Mouse (Mus musculus) embryonic stem cell, embryonic (primary cell): ENCODE measurements at regions not wholly inside any gene's neighbourhood (a gene's known extent, or its start where the extent isn't known, plus 50 kb on each side); places are given as distances from the start of the nearest gene placed in this dataset.

Source experiments
- CTCF ChIA-PET, 4 experiments: fragments of 300-600 bp in 2 of 4; fragments of 350-600 bp in 2 of 4; sonication (Branson Sonifier 250); formaldehyde crosslinking; loops; one replicate each; lab custom pipeline; 2022; ENCODE audit warnings: inconsistent platforms in 2 of 4; lab: Charles Lee
- POLR2A ChIA-PET, 4 experiments: fragments of 300-600 bp in 2 of 4; fragments of 350-600 bp in 2 of 4; sonication (Branson Sonifier 250); formaldehyde crosslinking; loops; one replicate each; lab custom pipeline; 2022; ENCODE audit warnings: antibody characterized with exemption in 4 of 4, inconsistent platforms in 1 of 4; lab: Charles Lee

GRCm38 (mm10) chr9:102449366-102449765, 56.2 kb upstream of the Ky start:
- ChIA-PET POLR2A (no interaction called here), CTCF (interaction anchor here in 2 of 4 experiments (0.6 to 1.6 kb wide), 3 partner anchors 13 to 1136 kb away, joined by 3 to 5 read pairs (median 3); no protein-coding TSS in a partner anchor)

- POLR2A ChIA-PET = no interaction called here
- CTCF ChIA-PET = no interaction called here
These were observed 59.5 kb upstream of the Ky start for GRCm38 (mm10) chr9:102446066-102446465.

- CTCF ChIA-PET = interaction anchor here in 1 of 4 experiments (1.1 kb wide), 1 partner anchor 103 kb away, joined by 3 read pairs; no protein-coding TSS in a partner anchor
These were observed 63.2 kb upstream of the Ky start for GRCm38 (mm10) chr9:102442198-102442842.

GRCm38 (mm10) chr9:102437641-102438040, 67.9 kb upstream of the Ky start:
- POLR2A ChIA-PET = interaction anchor here in 1 of 4 experiments (0.7 kb wide), 1 partner anchor 244 kb away, joined by 3 read pairs; no protein-coding TSS in a partner anchor
- CTCF ChIA-PET = interaction anchor here in 3 of 4 experiments (0.7 to 1.3 kb wide), 4 partner anchors 9 to 59 kb away, joined by 3 to 4 read pairs (median 4); no protein-coding TSS in a partner anchor

More at GRCm38 (mm10) chr9:102442198-102442842, 63.2 kb upstream of the Ky start:
- POLR2A ChIA-PET = interaction anchor here in 1 of 4 experiments (0.7 kb wide), 1 partner anchor 8 kb away, joined by 3 read pairs; no protein-coding TSS in a partner anchor

GRCm38 (mm10) chr9:102436378-102436777, 69.2 kb upstream of the Ky start:
- CTCF ChIA-PET = interaction anchor here (0.6 to 3.1 kb wide), 21 partner anchors 10 to 1174 kb away, joined by 3 to 14 read pairs (median 4); partner anchors contain the start of gene Ryk (in 1 of the 4)
- POLR2A ChIA-PET = interaction anchor here in 1 of 4 experiments (0.7 to 1.1 kb wide), 2 partner anchors 111 to 347 kb away, joined by 3 to 4 read pairs; no protein-coding TSS in a partner anchor

GRCm38 (mm10) chr9:102428031-102428430, 73.5 kb upstream of the Ephb1 start:
- ChIA-PET POLR2A (no interaction called here), CTCF (no interaction called here)

GRCm38 (mm10) chr9:102424672-102425345, 70.3 kb upstream of the Ephb1 start:
- POLR2A ChIA-PET = no interaction called here
- CTCF ChIA-PET = interaction anchor here (0.6 to 3.0 kb wide), 7 partner anchors 9 to 755 kb away, joined by 3 to 14 read pairs (median 3); no protein-coding TSS in a partner anchor

- ChIA-PET CTCF (interaction anchor here (0.6 to 3.0 kb wide), 10 partner anchors 10 to 756 kb away, joined by 3 to 14 read pairs (median 4); no protein-coding TSS in a partner anchor), POLR2A (interaction anchor here in 1 of 4 experiments (0.8 kb wide), 1 partner anchor 34 kb away, joined by 3 read pairs; no protein-coding TSS in a partner anchor)
These were observed 69.6 kb upstream of the Ephb1 start for GRCm38 (mm10) chr9:102423919-102424671.

GRCm38 (mm10) chr9:102423465-102423918, 69.0 kb upstream of the Ephb1 start:
- POLR2A ChIA-PET = interaction anchor here in 2 of 4 experiments (0.7 to 0.8 kb wide), 2 partner anchors 34 to 118 kb away, joined by 3 to 5 read pairs; no protein-coding TSS in a partner anchor
- CTCF ChIA-PET = interaction anchor here in 3 of 4 experiments (0.9 to 3.0 kb wide), 7 partner anchors 10 to 122 kb away, joined by 3 to 14 read pairs (median 4); no protein-coding TSS in a partner anchor

GRCm38 (mm10) chr9:102421826-102422225, 67.3 kb upstream of the Ephb1 start:
- POLR2A ChIA-PET = no interaction called here

GRCm38 (mm10) chr9:102420196-102420595, 65.7 kb upstream of the Ephb1 start:
- CTCF ChIA-PET = no interaction called here
- POLR2A ChIA-PET = no interaction called here

More at GRCm38 (mm10) chr9:102421826-102422225, 67.3 kb upstream of the Ephb1 start:
- CTCF ChIA-PET = no interaction called here

GRCm38 (mm10) chr9:102413631-102414030, 59.1 kb upstream of the Ephb1 start:
- CTCF ChIA-PET = interaction anchor here (0.5 to 3.1 kb wide), 15 partner anchors 9 to 1059 kb away, joined by 3 to 15 read pairs (median 4); no protein-coding TSS in a partner anchor

GRCm38 (mm10) chr9:102410666-102411065, 56.2 kb upstream of the Ephb1 start:
- ChIA-PET POLR2A (no interaction called here), CTCF (no interaction called here)

More at GRCm38 (mm10) chr9:102413631-102414030, 59.1 kb upstream of the Ephb1 start:
- POLR2A ChIA-PET = no interaction called here

GRCm38 (mm10) chr9:102406017-102406416, 51.5 kb upstream of the Ephb1 start:
- POLR2A ChIA-PET = interaction anchor here in 1 of 4 experiments (0.8 kb wide), 1 partner anchor 596 kb away, joined by 5 read pairs; no protein-coding TSS in a partner anchor
- CTCF ChIA-PET = interaction anchor here in 1 of 4 experiments (0.6 kb wide), 1 partner anchor 1154 kb away, joined by 4 read pairs; no protein-coding TSS in a partner anchor
